Mouse (Mus musculus): ENCODE data around the gene Chmp6. TPM values are rescaled to one million over a fixed set of nuclear protein-coding genes. Genes with fewer than 3 reads are reported as not detected.

Gene Chmp6
- total and polyA plus RNA-seq, 3 experiments, result 58.3 to 76.7 TPM; not detected in 1

- Histone ChIP-seq H3K27me3 (ENCODE audit: control insufficient read depth in 1 of 2, insufficient read depth in 2 of 2, low read length in 2 of 2) (no peaks in the 10 kb centered on the region), H3K4me3 (ENCODE audit: control insufficient read depth in 1 of 2, insufficient read depth in 1 of 2, low read depth in 2 of 2, low read length in 2 of 2) (no peak overlapping the region), H3K4me1 (ENCODE audit: control insufficient read depth in 1 of 2, insufficient read depth in 2 of 2, low read length in 2 of 2) (peaks cover 33 to 43% of the 10 kb centered on the region in 2 experiments), H3K36me3 (ENCODE audit: control insufficient read depth in 1 of 2, insufficient read depth in 2 of 2, low read length in 2 of 2) (peaks cover 0 to 39% of the 10 kb centered on the region in 2 experiments; a peak in 2 of 4 replicates), H3K9ac (ENCODE audit: control insufficient read depth, low read depth, low read length, poor library complexity, severe bottlenecking) (no peak overlapping the region), H3K27ac (ENCODE audit: control insufficient read depth, low read depth, low read length) (no peak overlapping the region), H3K79me2 (ENCODE audit: control insufficient read depth, insufficient read depth, low read length, poor library complexity) (no peaks in the 10 kb centered on the region; the same call in 1 of the 2 replicates), H3K9me3 (replicated peaks; ENCODE audit: insufficient read depth, low read length) (no peaks in the 10 kb centered on the region)
- peak; percentile 44 for TF ChIP-seq MAX (IDR thresholded peaks at IDR 0.05; ENCODE audit: low read length)
- TF ChIP-seq SIN3A (IDR thresholded peaks at IDR 0.05; ENCODE audit: low read length), result peak; percentile 90
- TF ChIP-seq BHLHE40 (IDR thresholded peaks at IDR 0.05; ENCODE audit: borderline replicate concordance, low read depth, low read length), result peak; percentile 30; the same call in 1 of the 2 replicates
- 0 out of 2 replicates have a peak, but pooled peaks have one; percentile 20 for TF ChIP-seq MYC (IDR thresholded peaks at IDR 0.05; ENCODE audit: low read depth, low read length)
- no peak for TF ChIP-seq KAT2A (conservative IDR thresholded peaks at IDR 0.05; ENCODE audit: low read depth, low read length)
- peak; percentile 61 for TF ChIP-seq MXI1 (IDR thresholded peaks at IDR 0.05; ENCODE audit: low read depth, low read length)
- peak; percentile 77 for TF ChIP-seq GATA1 (IDR thresholded peaks at IDR 0.05; ENCODE audit: low read depth, low read length)
- peak; percentile 36; the same call in 1 of the 2 replicates for TF ChIP-seq MAFK (IDR thresholded peaks at IDR 0.05; ENCODE audit: borderline replicate concordance, low read depth, low read length)
- TF ChIP-seq EP300 (IDR thresholded peaks at IDR 0.05; ENCODE audit: low read depth in 1 of 2, low read length in 2 of 2), result peak; percentile 76 to 86
- no peak for TF ChIP-seq ZNF384 (IDR thresholded peaks at IDR 0.05; ENCODE audit: low read depth, low read length)
- peak; percentile 45; the same call in 1 of the 2 replicates for TF ChIP-seq TCF12 (IDR thresholded peaks at IDR 0.05; ENCODE audit: low read depth, low read length)
- TF ChIP-seq RCOR1 (IDR thresholded peaks at IDR 0.05; ENCODE audit: low read depth, low read length), result peak; percentile 61
- peak; percentile 96 for TF ChIP-seq ETS1 (IDR thresholded peaks at IDR 0.05; ENCODE audit: low read depth, low read length)
- TF ChIP-seq TAL1 (IDR thresholded peaks at IDR 0.05; ENCODE audit: low read length), result no peak
- DNase-seq (ENCODE audit: low read depth, low spot score), result peak; percentile 73
Measured at GRCm38 (mm10) chr11:119954233-119954632, 41.0 kb downstream of the Chmp6 start.

- no peak overlapping the region for H3K9ac ChIP-seq (ENCODE audit: control insufficient read depth, low read depth, low read length, poor library complexity, severe bottlenecking)
- H3K9me3 ChIP-seq (replicated peaks; ENCODE audit: insufficient read depth, low read length), result no peaks in the 10 kb centered on the region
- no peaks in the 10 kb centered on the region for H3K27me3 ChIP-seq (ENCODE audit: control insufficient read depth in 1 of 2, insufficient read depth in 2 of 2, low read length in 2 of 2)
- H3K4me3 ChIP-seq (ENCODE audit: control insufficient read depth in 1 of 2, insufficient read depth in 1 of 2, low read depth in 2 of 2, low read length in 2 of 2), result no peak overlapping the region
- H3K36me3 ChIP-seq (ENCODE audit: control insufficient read depth in 1 of 2, insufficient read depth in 2 of 2, low read length in 2 of 2), result peaks cover 0 to 39% of the 10 kb centered on the region in 2 experiments; a peak in 2 of 4 replicates
- H3K4me1 ChIP-seq (ENCODE audit: control insufficient read depth in 1 of 2, insufficient read depth in 2 of 2, low read length in 2 of 2), result peaks cover 33 to 43% of the 10 kb centered on the region in 2 experiments
- H3K79me2 ChIP-seq (ENCODE audit: control insufficient read depth, insufficient read depth, low read length, poor library complexity), result no peaks in the 10 kb centered on the region; the same call in 1 of the 2 replicates
- peak; percentile 51 for DNase-seq (ENCODE audit: low read depth, low spot score)
- H3K27ac ChIP-seq (ENCODE audit: control insufficient read depth, low read depth, low read length), result no peak overlapping the region
- TF ChIP-seq MAFK (IDR thresholded peaks at IDR 0.05; ENCODE audit: borderline replicate concordance, low read depth, low read length) (no peak), POLR2AphosphoS2 (IDR thresholded peaks at IDR 0.05; ENCODE audit: low read length) (no peak), MAZ (IDR thresholded peaks at IDR 0.05; ENCODE audit: low read depth, low read length) (no peak), MYB (IDR thresholded peaks at IDR 0.05; ENCODE audit: low read depth, low read length) (no peak), GATA1 (IDR thresholded peaks at IDR 0.05; ENCODE audit: low read depth, low read length) (no peak), CHD2 (IDR thresholded peaks at IDR 0.05; ENCODE audit: low read length) (no peak), TCF12 (IDR thresholded peaks at IDR 0.05; ENCODE audit: low read depth, low read length) (no peak), TAL1 (IDR thresholded peaks at IDR 0.05; ENCODE audit: low read length) (no peak), MAX (IDR thresholded peaks at IDR 0.05; ENCODE audit: low read length) (peak; percentile 47; the same call in 1 of the 2 replicates), SIN3A (IDR thresholded peaks at IDR 0.05; ENCODE audit: low read length) (no peak), ZMIZ1 (IDR thresholded peaks at IDR 0.05; ENCODE audit: low read depth, low read length) (no peak), USF1 (IDR thresholded peaks at IDR 0.05; ENCODE audit: low read depth, low read length) (no peak), NELFE (IDR thresholded peaks at IDR 0.05; ENCODE audit: low read depth, low read length) (no peak), CHD1 (IDR thresholded peaks at IDR 0.05; ENCODE audit: low read depth, low read length) (no peak), POLR2A (IDR thresholded peaks at IDR 0.05; ENCODE audit: control insufficient read depth in 1 of 2, insufficient read depth in 1 of 2, low read depth in 1 of 2, low read length in 2 of 2, poor library complexity in 1 of 2) (no peak), ETS1 (IDR thresholded peaks at IDR 0.05; ENCODE audit: low read depth, low read length) (peak; percentile 17; the same call in 1 of the 2 replicates), GABPA (IDR thresholded peaks at IDR 0.05; ENCODE audit: low read depth, low read length) (no peak), E2F4 (IDR thresholded peaks at IDR 0.05; ENCODE audit: borderline replicate concordance, low read depth, low read length) (no peak), TBP (IDR thresholded peaks at IDR 0.05; ENCODE audit: low read depth, low read length) (no peak), NRF1 (IDR thresholded peaks at IDR 0.05; ENCODE audit: insufficient read depth, low read depth, low read length, poor library complexity, severe bottlenecking) (no peak), SMC3 (IDR thresholded peaks at IDR 0.05; ENCODE audit: low read depth, low read length) (no peak), BHLHE40 (IDR thresholded peaks at IDR 0.05; ENCODE audit: borderline replicate concordance, low read depth, low read length) (no peak), RAD21 (IDR thresholded peaks at IDR 0.05; ENCODE audit: low read depth, low read length) (no peak), MYC (IDR thresholded peaks at IDR 0.05; ENCODE audit: low read depth, low read length) (0 out of 2 replicates have a peak, but pooled peaks have one; percentile 20), ELF1 (IDR thresholded peaks at IDR 0.05; ENCODE audit: low read depth, low read length) (no peak), ZNF384 (IDR thresholded peaks at IDR 0.05; ENCODE audit: low read depth, low read length) (no peak)
Measured at GRCm38 (mm10) chr11:119954749-119955337, 41.6 kb downstream of the Chmp6 start.
